Mouse (Mus musculus) thymus, adult 2 months (tissue): ENCODE measurements at regions not wholly inside any gene's neighbourhood (a gene's known extent, or its start where the extent isn't known, plus 50 kb on each side); places are given as distances from the start of the nearest gene placed in this dataset.

Experiments used
- DNase-seq: peaks from one replicate; pipeline ENCODE4 v3.0.0; 2021
- H3K27ac ChIP-seq: fragments of 200-500 bp; 2 replicates; pipeline ENCODE4 v1.5.1; 2012; ENCODE audit warnings: low read length, control low read depth; ENCODE audit not compliant: control insufficient read depth, insufficient read depth
- H3K27me3 ChIP-seq: fragments of 200-500 bp; 2 replicates; pipeline ENCODE4 v1.6.1; 2012; ENCODE audit warnings: mild to moderate bottlenecking, low read length, moderate library complexity, mixed read lengths; ENCODE audit not compliant: control insufficient read depth, insufficient read depth
- H3K36me3 ChIP-seq: fragments of 200-500 bp; 2 replicates; pipeline ENCODE4 v1.6.1; 2012; ENCODE audit warnings: mild to moderate bottlenecking, low read length, moderate library complexity; ENCODE audit not compliant: control insufficient read depth, insufficient read depth
- H3K4me1 ChIP-seq: fragments of 200-500 bp; replicated peaks from 2 replicates; pipeline ENCODE4 v1.6.1; 2012; ENCODE audit warnings: low read length; ENCODE audit not compliant: control insufficient read depth, insufficient read depth
- H3K4me3 ChIP-seq: fragments of 200-500 bp; 2 replicates; pipeline ENCODE4 v1.5.1; 2012; ENCODE audit warnings: mild to moderate bottlenecking, low read length, control low read depth, moderate library complexity; ENCODE audit not compliant: control insufficient read depth, insufficient read depth
- CTCF ChIP-seq: fragments of 200-500 bp; IDR thresholded peaks from 2 replicates; pipeline ENCODE4 v1.5.1; 2012; ENCODE audit warnings: mild to moderate bottlenecking, control low read depth, low read length, moderate library complexity, borderline replicate concordance; ENCODE audit not compliant: control insufficient read depth, poor library complexity, insufficient read depth; ENCODE audit errors: extremely low read depth
- POLR2A ChIP-seq: fragments of 200-500 bp; IDR thresholded peaks from 2 replicates; pipeline ENCODE4 v1.6.1; 2012; ENCODE audit warnings: mild to moderate bottlenecking, low read length, control low read depth, moderate library complexity; ENCODE audit not compliant: control insufficient read depth, poor library complexity, insufficient read depth; ENCODE audit errors: extremely low read depth
- WGBS: fragments of 180-500 bp; shearing (Covaris S2); methylation state at CpG from one replicate; pipeline ENCODE4 v1.1.7; 2018; 5-methylcytosine and 5-hydroxymethylcytosine counted together

GRCm38 (mm10) chr8:89370816-89371772 lies 327.1 kb upstream of the Sall1 start:
- no peak for DNase-seq
- WGBS, result 73% methylated on average over 20 of the region's 20 CpGs
- H3K36me3 ChIP-seq, result no peaks in the 10 kb centered on the region
- TF ChIP-seq CTCF (no peak), POLR2A (no peak)
- H3K27ac ChIP-seq, result no peak overlapping the region
- no peak overlapping the region for H3K4me3 ChIP-seq
- no peaks in the 10 kb centered on the region for H3K4me1 ChIP-seq
- H3K27me3 ChIP-seq, result no peaks in the 10 kb centered on the region

- no peaks in the 10 kb centered on the region for H3K36me3 ChIP-seq
- no peak overlapping the region for H3K4me3 ChIP-seq
- no peak for TF ChIP-seq CTCF
- TF ChIP-seq POLR2A, result no peak
- no peak for DNase-seq
- no peak overlapping the region for H3K27ac ChIP-seq
- no peaks in the 10 kb centered on the region for H3K27me3 ChIP-seq
- WGBS, result 94% methylated on average over 3 of the region's 3 CpGs
- H3K4me1 ChIP-seq, result no peaks in the 10 kb centered on the region
Observed at GRCm38 (mm10) chr8:89365430-89365829, 321.5 kb upstream of the Sall1 start.

GRCm38 (mm10) chr8:89358411-89358810 lies 314.4 kb upstream of the Sall1 start:
- DNase-seq, result no peak
- H3K4me1 ChIP-seq, result no peaks in the 10 kb centered on the region
- TF ChIP-seq POLR2A, result no peak
- TF ChIP-seq CTCF, result no peak
- WGBS, result 81% methylated on average over 4 of the region's 4 CpGs
- H3K4me3 ChIP-seq, result no peak overlapping the region
- H3K36me3 ChIP-seq, result no peaks in the 10 kb centered on the region
- H3K27ac ChIP-seq, result no peak overlapping the region
- H3K27me3 ChIP-seq, result no peaks in the 10 kb centered on the region

GRCm38 (mm10) chr8:89345547-89345946 lies 301.6 kb upstream of the Sall1 start:
- TF ChIP-seq CTCF (no peak), POLR2A (no peak)
- 84% methylated on average over 3 of the region's 3 CpGs for WGBS

DNA sequence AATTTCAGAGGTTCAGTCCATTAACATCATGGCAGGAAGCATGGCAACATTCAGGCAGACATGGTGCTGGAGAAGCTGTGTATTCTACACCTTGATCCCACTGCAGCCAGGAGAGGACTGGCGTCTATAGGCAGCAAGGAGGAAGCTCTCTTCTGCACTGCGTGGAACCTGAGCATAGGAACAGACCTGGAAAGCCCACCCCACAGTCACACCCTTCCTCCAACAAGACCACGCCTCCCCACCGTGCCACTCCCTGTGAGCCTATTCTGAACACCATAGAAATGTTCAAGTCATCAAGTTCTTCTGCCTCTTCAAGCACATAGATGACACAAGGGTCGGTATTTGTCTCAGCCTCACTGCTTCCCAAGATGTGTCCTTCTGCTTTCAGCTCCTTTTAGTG lies 297.7 kb upstream of the Sall1 start:
- no peak for TF ChIP-seq POLR2A
- no peak for TF ChIP-seq CTCF
- H3K27me3 ChIP-seq, result no peaks in the 10 kb centered on the region
- no peaks in the 10 kb centered on the region for H3K36me3 ChIP-seq
- WGBS, result 83% methylated on average over 5 of the region's 5 CpGs
- no peak overlapping the region for H3K27ac ChIP-seq
- no peak for DNase-seq
- H3K4me1 ChIP-seq, result no peaks in the 10 kb centered on the region
- no peak overlapping the region for H3K4me3 ChIP-seq

More at GRCm38 (mm10) chr8:89345547-89345946, 301.6 kb upstream of the Sall1 start:
- Histone ChIP-seq H3K4me3 (no peak overlapping the region), H3K36me3 (no peaks in the 10 kb centered on the region), H3K27me3 (no peaks in the 10 kb centered on the region), H3K27ac (no peak overlapping the region), H3K4me1 (no peaks in the 10 kb centered on the region)
- no peak for DNase-seq

DNA sequence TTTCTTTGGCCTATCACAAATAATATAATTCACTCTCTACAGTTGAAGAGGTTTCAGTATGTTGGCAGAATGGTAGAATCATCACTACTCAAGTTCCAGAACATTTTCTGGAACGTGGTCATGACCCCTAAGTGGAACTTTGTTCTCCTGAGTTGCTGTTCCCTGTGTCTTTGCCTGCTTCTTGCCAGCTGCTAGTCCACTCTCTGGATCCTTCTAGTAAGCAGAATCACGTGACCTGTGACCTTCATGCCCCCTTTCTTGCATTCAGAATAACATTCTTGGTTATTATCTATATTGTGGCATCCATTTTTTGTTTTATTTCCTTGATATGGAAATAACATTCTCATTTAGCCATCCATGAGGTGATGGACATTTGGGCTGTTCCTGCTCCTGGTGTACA lies 291.5 kb upstream of the Sall1 start:
- DNase-seq, result no peak
- no peaks in the 10 kb centered on the region for H3K4me1 ChIP-seq
- no peak overlapping the region for H3K4me3 ChIP-seq
- TF ChIP-seq CTCF (no peak), POLR2A (no peak)
- H3K27ac ChIP-seq, result no peak overlapping the region
- 56% methylated on average over 2 of the region's 2 CpGs for WGBS
- no peaks in the 10 kb centered on the region for H3K36me3 ChIP-seq
- H3K27me3 ChIP-seq, result no peaks in the 10 kb centered on the region
